Mouse (Mus musculus) liver, adult 2 months (tissue): ENCODE measurements around the gene Tet1.

Experiments used
- CTCF ChIP-seq: fragments of 200-500 bp; IDR thresholded peaks from 2 replicates; pipeline ENCODE4 v1.5.1; 2011; ENCODE audit warnings: low read depth, low read length, control low read depth
- POLR2A ChIP-seq: fragments of 200-500 bp; IDR thresholded peaks from 2 replicates; pipeline ENCODE4 v1.6.1; 2011; ENCODE audit warnings: low read length, control low read depth; ENCODE audit not compliant: insufficient read depth; ENCODE audit errors: extremely low read depth

- no peak for TF ChIP-seq CTCF
- TF ChIP-seq POLR2A: no peak
These were observed 85.4 kb downstream of the Tet1 start for GRCm38 (mm10) chr10:62823431-62823830.
